Mouse (Mus musculus): ENCODE measurements at regions not wholly inside any gene's neighbourhood (a gene's known extent, or its start where the extent isn't known, plus 50 kb on each side); places are given as distances from the start of the nearest gene placed in this dataset.

- ATAC-seq, result peak; percentile 61; the same call in 1 of the 2 replicates
- H3K4me3 ChIP-seq (ENCODE audit: low read depth, low read length), result no peak overlapping the region
- H3K36me3 ChIP-seq (ENCODE audit: insufficient read depth), result no peaks in the 10 kb centered on the region
- no peak overlapping the region for H3K4me2 ChIP-seq (ENCODE audit: low read depth)
- H3K27ac ChIP-seq (ENCODE audit: low read depth, low read length), result no peak overlapping the region
- WGBS, result 43% methylated on average over 4 of the region's 4 CpGs
- TF ChIP-seq CTCF (IDR thresholded peaks at IDR 0.05; ENCODE audit: low read depth), result no peak
- H3K4me1 ChIP-seq (ENCODE audit: insufficient read depth), result no peaks in the 10 kb centered on the region
- no peak for DNase-seq
- no peaks in the 10 kb centered on the region for H3K27me3 ChIP-seq (ENCODE audit: insufficient read depth, low read length)
- H3K9ac ChIP-seq, result no peak overlapping the region
- H3K9me3 ChIP-seq (ENCODE audit: low read length), result no peaks in the 10 kb centered on the region
Observed at GRCm38 (mm10) chr5:70155173-70155572, 563.0 kb upstream of the Gnpda2 start.

Measured in forebrain, postnatal 0 days (tissue).